Comparison of ENCODE assay signal across 12 mouse cellular contexts in genomic region chr10:127323131-127323855, GRCm38 (mm10). TPM values are rescaled to one million over a fixed set of nuclear protein-coding genes. Genes with fewer than 3 reads are reported as not detected.
DNase-seq lines count a peak whose midpoint lies in the region; ATAC-seq and TF ChIP-seq lines count a peak whose summit lies in the region.
"Had no signal": no experiment of that assay in that cellular context is flagged by ENCODE, and none has a peak within 500 bp of the region (broad histone marks: within the 10 kb centered on the region; RNA-seq: fewer than 3 reads in every experiment).

No protein-coding gene starts in this region.

- TF ChIP-seq CTCF in gastrocnemius, adult 2 months (IDR thresholded peaks at IDR 0.05): no peak
- TF ChIP-seq CTCF in thymus, adult 2 months (IDR thresholded peaks at IDR 0.05; ENCODE audit: borderline replicate concordance, control insufficient read depth, extremely low read depth, insufficient read depth, low read length, poor library complexity): no peak

- 14% methylated on average over 17 of the region's 17 CpGs for WGBS in thymus, adult 2 months
- WGBS in midbrain, embryonic 13.5 days: 79% methylated on average over 17 of the region's 17 CpGs

- no peak for ATAC-seq in midbrain, embryonic 13.5 days

- DNase-seq in gastrocnemius, adult 2 months: no peak
- DNase-seq in gastrocnemius, postnatal 25 days: no peak
- peak; percentile 70 for DNase-seq in thymus, adult 2 months
- DNase-seq in thymus, postnatal 0 days (ENCODE audit: low spot score): no peak
- DNase-seq in lung, postnatal 25 days (ENCODE audit: low spot score): peak; percentile 45
- DNase-seq in thymus, postnatal 4 days: peak; percentile 70
- DNase-seq in frontal cortex, postnatal 14 days (ENCODE audit: low spot score in 2 of 2): no peak
- DNase-seq: kidney, adult 11 months; midbrain, embryonic 14.5 days; right cerebral cortex, postnatal 14 days had no signal

- no peak overlapping the region for H3K4me2 ChIP-seq in midbrain, embryonic 13.5 days (replicated peaks)

- no peak for TF ChIP-seq POLR2A in thymus, adult 2 months (IDR thresholded peaks at IDR 0.05; ENCODE audit: control insufficient read depth, extremely low read depth, insufficient read depth, low read length, poor library complexity)

- H3K9me3 ChIP-seq in midbrain, embryonic 13.5 days: no peaks in the 10 kb centered on the region

- intact Hi-C loops in gastrocnemius, adult 2 months (cut with DNase I): no loop called here

- peak overlapping the region; percentile 53 for H3K4me3 ChIP-seq in gastrocnemius, adult 2 months
- peak overlapping the region; percentile 45 for H3K4me3 ChIP-seq in thymus, adult 2 months (ENCODE audit: control insufficient read depth, insufficient read depth, low read length)
- H3K4me3 ChIP-seq in midbrain, embryonic 13.5 days (replicated peaks): no peak overlapping the region

- H3K36me3 ChIP-seq in thymus, adult 2 months (ENCODE audit: control insufficient read depth, insufficient read depth, low read length): peaks cover 8% of the 10 kb centered on the region
- no peaks in the 10 kb centered on the region for H3K36me3 ChIP-seq in midbrain, embryonic 13.5 days

- no peak overlapping the region for H3K9ac ChIP-seq in midbrain, embryonic 13.5 days (replicated peaks)

- H3K27me3 ChIP-seq in thymus, adult 2 months (ENCODE audit: control insufficient read depth, insufficient read depth, low read length): no peaks in the 10 kb centered on the region
- peaks cover 64% of the 10 kb centered on the region for H3K27me3 ChIP-seq in midbrain, embryonic 13.5 days

- H3K4me1 ChIP-seq in thymus, adult 2 months (replicated peaks; ENCODE audit: control insufficient read depth, insufficient read depth, low read length): peaks cover 61% of the 10 kb centered on the region
- peaks cover 13% of the 10 kb centered on the region for H3K4me1 ChIP-seq in midbrain, embryonic 13.5 days (replicated peaks)

- peak overlapping the region; percentile 48 for H3K27ac ChIP-seq in gastrocnemius, adult 2 months
- H3K27ac ChIP-seq in thymus, adult 2 months (ENCODE audit: control insufficient read depth, insufficient read depth, low read length): peak overlapping the region; percentile 91
- H3K27ac ChIP-seq in midbrain, embryonic 13.5 days: no peak overlapping the region

RNA-seq across cellular contexts. Expression of gene Arhgap9, which starts 1.5 kb away (rescaled TPM):
- under 1 TPM; 0.89 to 0.99 TPM for total RNA-seq in gastrocnemius, adult 2 months (2021)
- total RNA-seq in gastrocnemius, postnatal 25 days (2021): 1 to 10 TPM; 1.4 to 1.7 TPM
- 105 and 111 TPM in 2 replicates for polyA plus RNA-seq in thymus, adult 2 months (2012; rRNA removed)
- 107 and 127 TPM in 2 replicates for polyA plus RNA-seq in thymus, postnatal 0 days (2015; fragmentation: Nextera tagmentation; extraction: Ambion mirVana)
- 0.77 and 1.4 TPM in 2 replicates for polyA plus RNA-seq in midbrain, embryonic 13.5 days (2015; fragmentation: Nextera tagmentation; extraction: Ambion mirVana)

RNA-seq across cellular contexts. Expression of gene Mars, which starts 11.7 kb away (rescaled TPM):
- total RNA-seq in gastrocnemius, adult 2 months (2021): 10 to 100 TPM; 69.0 to 71.4 TPM
- total RNA-seq in gastrocnemius, postnatal 25 days (2021): 10 to 100 TPM; 48.3 to 53.5 TPM
- 65.8 and 77.2 TPM in 2 replicates for polyA plus RNA-seq in thymus, adult 2 months (2012; rRNA removed)
- 110 and 122 TPM in 2 replicates for polyA plus RNA-seq in thymus, postnatal 0 days (2015; fragmentation: Nextera tagmentation; extraction: Ambion mirVana)
- 122 and 127 TPM in 2 replicates for polyA plus RNA-seq in midbrain, embryonic 13.5 days (2015; fragmentation: Nextera tagmentation; extraction: Ambion mirVana)

RNA-seq across cellular contexts. Expression of gene Gli1, which starts 18.5 kb away (rescaled TPM):
- 1 to 10 TPM in 1 of 2 experiments, under 1 TPM in 1; 0.70 to 1.2 TPM for total RNA-seq in gastrocnemius, adult 2 months (2021)
- total RNA-seq in gastrocnemius, postnatal 25 days (2021): 1 to 10 TPM in 1 of 2 experiments, under 1 TPM in 1; 0.74 to 1.5 TPM
- 0.61 and 0.77 TPM in 2 replicates for polyA plus RNA-seq in thymus, adult 2 months (2012; rRNA removed)
- polyA plus RNA-seq in thymus, postnatal 0 days (2015; fragmentation: Nextera tagmentation; extraction: Ambion mirVana): 0.13 and 0.14 TPM in 2 replicates
- polyA plus RNA-seq in midbrain, embryonic 13.5 days (2015; fragmentation: Nextera tagmentation; extraction: Ambion mirVana): 1.3 and 1.5 TPM in 2 replicates

RNA-seq across cellular contexts. Expression of gene Inhbe, which starts 30.9 kb away (rescaled TPM):
- total RNA-seq in gastrocnemius, adult 2 months (2021): not detected
- not detected for total RNA-seq in gastrocnemius, postnatal 25 days (2021)
- 0.04 TPM in 1 of 2 replicates, not detected in the other for polyA plus RNA-seq in thymus, adult 2 months (2012; rRNA removed)
- not detected in 2 replicates for polyA plus RNA-seq in thymus, postnatal 0 days (2015; fragmentation: Nextera tagmentation; extraction: Ambion mirVana)
- polyA plus RNA-seq in midbrain, embryonic 13.5 days (2015; fragmentation: Nextera tagmentation; extraction: Ambion mirVana): 0.04 TPM in 1 of 2 replicates, not detected in the other
- polyA plus RNA-seq: embryonic facial prominence, embryonic 11.5 days had no signal

RNA-seq across cellular contexts. Expression of gene Mbd6, which starts 34.5 kb away (rescaled TPM):
- total RNA-seq in gastrocnemius, adult 2 months (2021): 10 to 100 TPM; 16.2 to 18.7 TPM
- total RNA-seq in gastrocnemius, postnatal 25 days (2021): 10 to 100 TPM; 12.7 to 14.3 TPM
- 124 and 151 TPM in 2 replicates for polyA plus RNA-seq in thymus, adult 2 months (2012; rRNA removed)
- polyA plus RNA-seq in thymus, postnatal 0 days (2015; fragmentation: Nextera tagmentation; extraction: Ambion mirVana): 10.3 and 13.8 TPM in 2 replicates
- 16.0 and 16.5 TPM in 2 replicates for polyA plus RNA-seq in midbrain, embryonic 13.5 days (2015; fragmentation: Nextera tagmentation; extraction: Ambion mirVana)

Comparison
In these comparisons a context has a peak if more than half of its experiments do, and no peak if none do; other contexts are left out.
1. DNase-seq: peak in thymus, adult 2 months (single experiment), lung, postnatal 25 days (single experiment) and thymus, postnatal 4 days (single experiment); none in gastrocnemius, adult 2 months (single experiment), gastrocnemius, postnatal 25 days (single experiment), thymus, postnatal 0 days (single experiment) and frontal cortex, postnatal 14 days (0 of 2).
2. RNA of gene Arhgap9, which starts 1.5 kb away (polyA plus RNA-seq): 107 to 127 TPM in thymus, postnatal 0 days and 105 to 111 TPM in thymus, adult 2 months; 0.77 to 1.4 TPM in midbrain, embryonic 13.5 days; every median in the first group is over 10 times any median in the second.